Mouse (Mus musculus) B cell, adult 2 months (primary cell): ENCODE data around the gene Ccdc33.
A peak's percentile ranks its signal among the peaks of the same experiment; 100 is the strongest.

Experiments
- DNase-seq, 2 experiments: peaks; one replicate each; pipeline ENCODE4 v3.0.0; 2022

Ccdc33 gene

GRCm38 (mm10) chr9:58118671-58119070 is at the start of gene Ccdc33:
Gene Ccdc33, minus strand, starts transcription at chr9:58118823.
- no peak for DNase-seq

- no peak for DNase-seq
Measured at GRCm38 (mm10) chr9:58165779-58166178, 47.2 kb upstream of the Ccdc33 start.

GRCm38 (mm10) chr9:58163146-58163545 is 44.5 kb upstream of the Ccdc33 start:
- no peak for DNase-seq

GRCm38 (mm10) chr9:58162173-58162572 is 43.5 kb upstream of the Ccdc33 start:
- no peak for DNase-seq

GRCm38 (mm10) chr9:58160315-58160714 is 41.7 kb upstream of the Ccdc33 start:
- DNase-seq = peak; percentile 38 to 44

- no peak for DNase-seq
Measured at GRCm38 (mm10) chr9:58159855-58160254, 41.2 kb upstream of the Ccdc33 start.

GRCm38 (mm10) chr9:58158541-58159311 is 40.1 kb upstream of the Ccdc33 start:
- DNase-seq = no peak

GRCm38 (mm10) chr9:58157838-58158237 is 39.2 kb upstream of the Ccdc33 start:
- no peak for DNase-seq

GRCm38 (mm10) chr9:58156819-58157560 is 38.4 kb upstream of the Ccdc33 start:
- DNase-seq = no peak

- no peak for DNase-seq
Measured at GRCm38 (mm10) chr9:58155366-58155765, 36.7 kb upstream of the Ccdc33 start.

GRCm38 (mm10) chr9:58153095-58153494 is 34.5 kb upstream of the Ccdc33 start:
- no peak for DNase-seq

- DNase-seq = no peak
Measured at GRCm38 (mm10) chr9:58150733-58151361, 32.2 kb upstream of the Ccdc33 start.

GRCm38 (mm10) chr9:58148806-58149205 is 30.2 kb upstream of the Ccdc33 start:
- DNase-seq = no peak

GRCm38 (mm10) chr9:58145417-58145816 is 26.8 kb upstream of the Ccdc33 start:
- no peak for DNase-seq

GRCm38 (mm10) chr9:58144664-58145063 is 26.0 kb upstream of the Ccdc33 start:
- DNase-seq = no peak

- no peak for DNase-seq
Measured at GRCm38 (mm10) chr9:58143419-58143818, 24.8 kb upstream of the Ccdc33 start.

GRCm38 (mm10) chr9:58139947-58140346 is 21.3 kb upstream of the Ccdc33 start:
- no peak for DNase-seq

GRCm38 (mm10) chr9:58135921-58136321 is 17.3 kb upstream of the Ccdc33 start:
- no peak for DNase-seq

- no peak for DNase-seq
Measured at GRCm38 (mm10) chr9:58134906-58135305, 16.3 kb upstream of the Ccdc33 start.

GRCm38 (mm10) chr9:58133893-58134884 is 15.6 kb upstream of the Ccdc33 start:
- DNase-seq = no peak

- no peak for DNase-seq
Measured at GRCm38 (mm10) chr9:58131735-58132134, 13.1 kb upstream of the Ccdc33 start.

GRCm38 (mm10) chr9:58130909-58131308 is 12.3 kb upstream of the Ccdc33 start:
- no peak for DNase-seq
